Mouse (Mus musculus) intestine, embryonic 14.5 days (tissue): ENCODE results near the gene Olfr159. TPM values are rescaled to one million over a fixed set of nuclear protein-coding genes. Genes with fewer than 3 reads are reported as not detected.
A peak's percentile ranks its signal among the peaks of the same experiment; 100 is the strongest.
"Not testable (repeated sequence)": the region's sequence is repeated elsewhere in the genome, so short reads cannot be mapped to it uniquely, and the experiment has no call there.

Source experiments
- ATAC-seq: fragments of 200-750 bp; cut with Nextera tagmentation; replicated peaks from 2 replicates; pipeline ENCODE4 v1.8.0; 2017; ENCODE audit warnings: low read depth, moderate number of reproducible peaks, moderate TSS enrichment, moderate library complexity; ENCODE audit not compliant: low FRiP score, low TSS enrichment
- DNase-seq: peaks from one replicate; pipeline ENCODE4 v3.0.0-alpha.2; 2018; ENCODE audit warnings: low spot score
- H3K27ac ChIP-seq: fragments of 300-500 bp; sonication (generic); 2 replicates; pipeline ENCODE4 v1.5.1; 2014; ENCODE audit warnings: low read depth, mild to moderate bottlenecking, control low read depth
- H3K27me3 ChIP-seq: fragments of 300-500 bp; sonication (generic); replicated peaks from 2 replicates; pipeline ENCODE4 v1.6.1; 2014; ENCODE audit warnings: low read length, control low read depth; ENCODE audit not compliant: control insufficient read depth, insufficient read depth
- H3K36me3 ChIP-seq: fragments of 300-500 bp; sonication (generic); 2 replicates; pipeline ENCODE4 v1.6.1; 2014; ENCODE audit warnings: low read length, control low read depth; ENCODE audit not compliant: control insufficient read depth, insufficient read depth
- H3K4me1 ChIP-seq: fragments of 300-500 bp; sonication (generic); replicated peaks from 2 replicates; pipeline ENCODE4 v1.6.1; 2014; ENCODE audit warnings: low read length, control low read depth, mixed read lengths; ENCODE audit not compliant: control insufficient read depth, insufficient read depth
- H3K4me2 ChIP-seq: fragments of 300-500 bp; sonication (generic); 2 replicates; pipeline ENCODE4 v1.6.1; 2014; ENCODE audit warnings: low read length
- H3K4me3 ChIP-seq: fragments of 300-500 bp; sonication (generic); 2 replicates; pipeline ENCODE4 v1.5.1; 2014; ENCODE audit warnings: low read depth, low read length, control low read depth, mixed read lengths
- H3K9ac ChIP-seq: fragments of 300-500 bp; sonication (generic); 2 replicates; pipeline ENCODE4 v1.6.1; 2014; ENCODE audit warnings: mild to moderate bottlenecking, low read length
- H3K9me3 ChIP-seq: fragments of 300-500 bp; sonication (generic); 2 replicates; pipeline ENCODE4 v1.6.1; 2016; ENCODE audit warnings: low read length, control low read depth; ENCODE audit not compliant: control insufficient read depth
- WGBS: fragments of 180-500 bp; shearing (Covaris S2); extraction: QIAGEN DNeasy Blood & Tissue Kit; methylation state at CpG from one replicate; pipeline ENCODE4 v1.1.7; 2014; 5-methylcytosine and 5-hydroxymethylcytosine counted together
- polyA plus RNA-seq: library from polyadenylated mRNA; unstranded; fragments of >200 nt; fragmentation: Nextera tagmentation; extraction: Ambion mirVana; gene quantifications from 2 replicates; pipeline ENCODE4 v1.2.1, GENCODE M21; 2014

Gene Olfr159
- not detected in 2 replicates for polyA plus RNA-seq

DNA sequence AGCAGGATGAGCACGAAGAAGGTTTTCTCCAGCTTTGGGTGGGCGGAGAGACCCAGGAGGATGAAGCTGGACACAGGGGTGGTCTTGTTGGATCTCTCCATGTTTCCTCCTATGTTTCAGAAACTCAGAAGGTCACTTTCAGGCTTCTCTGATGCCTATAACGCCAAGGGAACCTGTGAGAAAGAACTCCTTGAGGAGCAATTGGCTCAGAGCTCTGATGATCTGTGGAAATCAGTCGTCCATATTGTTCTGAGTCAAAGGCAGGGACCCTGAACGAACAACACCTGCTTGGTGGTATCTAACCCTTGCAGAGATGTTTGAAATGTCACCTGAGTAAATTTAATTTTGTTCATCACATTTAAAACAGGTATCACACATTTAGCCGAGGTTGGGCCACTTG, at the start of gene Olfr159:
Gene Olfr159 (minus strand): TSS at position 101 of the 400 bp plus-strand sequence.
- Histone ChIP-seq H3K4me1 (no peaks in the 10 kb centered on the region), H3K36me3 (no peaks in the 10 kb centered on the region), H3K9me3 (peaks cover 3% of the 10 kb centered on the region; the same call in 1 of the 2 replicates), H3K9ac (no peak within 1 kb of the TSS), H3K27ac (no peak within 1 kb of the TSS), H3K4me3 (no peak within 1 kb of the TSS), H3K27me3 (no peaks in the 10 kb centered on the region), H3K4me2 (no peak within 1 kb of the TSS)
- WGBS = 80% methylated on average over 6 of the region's 6 CpGs
- DNase-seq (no peak), ATAC-seq (no peak)

DNA sequence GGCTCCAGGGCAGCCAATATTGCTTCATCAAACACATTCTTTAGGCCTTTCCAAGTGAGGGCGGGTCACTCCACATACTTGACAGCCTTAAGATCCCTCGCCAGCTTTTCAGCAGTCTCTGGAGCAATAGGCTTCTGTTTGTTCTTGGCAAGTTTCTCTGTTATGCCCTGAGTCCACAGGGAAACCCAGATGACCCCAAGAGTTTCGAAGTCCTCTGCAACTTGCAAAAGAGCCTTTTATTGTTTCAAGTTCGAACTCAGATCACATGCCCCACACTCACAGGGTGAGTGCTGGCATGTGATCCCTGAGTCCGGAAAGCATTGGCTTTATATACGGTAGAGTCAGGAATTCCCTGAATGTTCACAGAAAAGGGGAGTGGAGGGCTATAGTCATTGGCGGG, 28.1 kb upstream of the Olfr159 start:
- Histone ChIP-seq H3K27me3 (no peaks in the 10 kb centered on the region), H3K4me3 (no peak overlapping the region), H3K9me3 (0 out of 2 replicates have a peak, but pooled peaks cover 6% of the 10 kb centered on the region), H3K4me2 (no peak overlapping the region), H3K27ac (no peak overlapping the region), H3K9ac (no peak overlapping the region), H3K36me3 (no peaks in the 10 kb centered on the region), H3K4me1 (no peaks in the 10 kb centered on the region)
- no peak for ATAC-seq
- 59% methylated on average over 7 of the region's 7 CpGs for WGBS
- no peak for DNase-seq

DNA sequence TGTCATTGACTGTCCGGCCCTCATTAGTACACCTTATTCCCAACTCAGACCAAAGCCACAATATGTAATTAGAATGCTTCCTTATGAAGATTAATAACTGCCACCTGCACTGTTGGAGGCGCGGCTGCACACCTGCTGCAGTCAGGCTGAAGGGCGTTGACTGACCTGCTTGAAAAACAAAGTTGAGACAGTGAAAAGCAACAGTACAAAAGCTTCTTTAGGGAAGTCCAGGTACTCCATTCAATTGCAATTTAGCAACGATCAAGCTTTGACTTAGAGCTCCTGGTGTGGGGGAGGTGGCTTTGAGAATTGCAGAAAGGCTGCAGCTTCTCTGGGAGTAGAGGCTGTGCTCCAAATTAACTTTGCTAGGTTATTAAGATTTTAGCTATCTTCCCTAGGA, 25.0 kb upstream of the Olfr159 start:
- H3K27me3 ChIP-seq, H3K36me3 ChIP-seq, H3K4me2 ChIP-seq, H3K4me3 ChIP-seq, DNase-seq, H3K4me1 ChIP-seq, H3K9ac ChIP-seq, ATAC-seq, H3K9me3 ChIP-seq, H3K27ac ChIP-seq: not testable (repeated sequence)
- WGBS = 85% methylated on average over 5 of the region's 5 CpGs

DNA sequence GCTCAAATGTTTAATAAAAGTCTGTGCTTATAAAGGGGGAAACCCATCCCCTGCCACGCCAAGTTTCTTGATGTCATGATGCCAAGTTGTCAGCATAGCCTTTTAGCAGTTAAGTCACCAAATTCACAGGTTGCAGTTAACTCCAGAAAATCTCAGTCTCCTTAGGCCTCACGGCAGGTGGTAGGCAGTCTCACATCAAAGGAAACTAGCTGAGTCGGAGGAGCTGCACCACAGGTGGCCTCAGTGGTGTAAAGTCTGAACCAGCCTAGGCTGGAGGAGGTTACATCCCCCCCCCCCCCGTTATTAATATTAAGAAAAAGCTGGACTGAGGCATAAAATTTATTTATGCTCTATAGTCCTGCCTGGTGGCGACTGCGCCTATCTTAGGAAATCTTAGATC, 24.5 kb upstream of the Olfr159 start:
- Histone ChIP-seq H3K4me2 (no peak overlapping the region), H3K27me3 (no peaks in the 10 kb centered on the region), H3K4me1 (no peaks in the 10 kb centered on the region), H3K4me3 (no peak overlapping the region), H3K27ac (no peak overlapping the region), H3K36me3 (no peaks in the 10 kb centered on the region), H3K9ac (no peak overlapping the region), H3K9me3 (no peaks in the 10 kb centered on the region)
- 80% methylated on average over 6 of the region's 6 CpGs for WGBS
- ATAC-seq (no peak), DNase-seq (no peak)

DNA sequence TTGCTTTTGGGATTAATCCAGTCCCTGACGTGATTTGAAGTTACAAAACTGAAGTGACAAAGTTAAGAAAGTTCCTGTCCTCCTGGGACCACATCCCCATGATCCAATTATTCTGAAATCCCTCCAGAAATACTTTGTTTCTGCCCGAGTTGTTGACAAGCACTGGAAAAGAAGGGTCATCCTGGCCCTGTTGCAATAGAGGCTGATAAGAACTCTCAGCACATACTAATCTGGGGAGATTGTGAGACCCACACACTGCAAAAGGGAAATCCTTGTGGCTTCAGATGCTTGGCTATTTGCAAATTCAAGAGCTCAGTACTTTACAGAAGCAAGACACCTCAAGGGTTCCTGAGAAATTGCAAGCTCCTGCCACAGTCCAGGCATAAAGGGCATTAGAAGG, 1.5 kb upstream of the Olfr159 start:
- 54% methylated on average over 2 of the region's 2 CpGs for WGBS
- H3K9me3 ChIP-seq = peaks cover 3% of the 10 kb centered on the region; the same call in 1 of the 2 replicates
- no peak overlapping the region for H3K4me3 ChIP-seq
- ATAC-seq (no peak), DNase-seq (no peak)
- H3K4me1 ChIP-seq = no peaks in the 10 kb centered on the region
- H3K36me3 ChIP-seq = no peaks in the 10 kb centered on the region
- H3K27me3 ChIP-seq = no peaks in the 10 kb centered on the region
- H3K27ac ChIP-seq = no peak overlapping the region
- no peak overlapping the region for H3K9ac ChIP-seq
- H3K4me2 ChIP-seq = no peak overlapping the region

DNA sequence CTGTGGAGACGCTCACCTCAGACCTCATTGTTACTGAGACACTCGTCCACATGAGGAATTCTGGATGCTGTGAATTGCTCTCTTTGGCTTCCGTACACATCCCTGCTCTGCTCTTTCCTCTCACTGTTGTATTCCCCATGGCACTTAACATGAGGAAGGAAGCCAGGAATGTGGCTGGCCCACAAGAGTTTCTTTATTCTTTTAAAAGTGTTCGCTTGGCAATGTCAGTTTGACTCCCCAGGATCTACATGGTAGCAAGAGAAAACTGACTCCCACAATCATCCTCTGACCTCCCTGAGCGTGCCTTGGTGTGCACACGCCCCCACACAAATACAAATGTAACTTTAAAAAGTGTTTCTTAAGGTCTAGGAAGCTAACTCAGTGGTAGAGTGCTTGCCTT, 817 bp upstream of the Olfr159 start:
- no peaks in the 10 kb centered on the region for H3K4me1 ChIP-seq
- no peak overlapping the region for H3K4me2 ChIP-seq
- ATAC-seq (no peak), DNase-seq (no peak)
- H3K27ac ChIP-seq = no peak overlapping the region
- H3K9me3 ChIP-seq = peaks cover 3% of the 10 kb centered on the region; the same call in 1 of the 2 replicates
- 57% methylated on average over 6 of the region's 6 CpGs for WGBS
- H3K4me3 ChIP-seq = no peak overlapping the region
- no peaks in the 10 kb centered on the region for H3K27me3 ChIP-seq
- no peaks in the 10 kb centered on the region for H3K36me3 ChIP-seq
- H3K9ac ChIP-seq = no peak overlapping the region

DNA sequence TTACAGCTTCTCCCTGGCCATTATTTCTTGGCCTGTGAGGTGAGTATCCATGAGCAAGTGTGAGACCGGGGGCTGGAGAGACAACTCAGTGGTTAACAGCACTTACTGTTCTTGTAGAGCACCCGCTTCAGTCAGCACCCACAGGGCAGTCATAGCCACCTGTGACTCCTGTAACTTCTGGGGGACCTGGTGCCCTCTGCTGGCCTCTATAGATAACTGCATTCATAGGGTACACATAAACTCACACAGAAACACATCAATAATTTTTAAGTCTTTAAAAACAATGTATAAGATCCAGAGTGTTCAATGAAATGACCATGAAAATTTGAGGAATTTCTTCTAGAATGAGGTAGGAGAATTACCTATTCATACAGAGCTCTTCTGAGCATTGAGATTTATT, 1.4 kb downstream of the Olfr159 start:
- 91% methylated on average over 2 of the region's 2 CpGs for WGBS
- Histone ChIP-seq H3K9me3 (peaks cover 3% of the 10 kb centered on the region; the same call in 1 of the 2 replicates), H3K4me3 (no peak overlapping the region), H3K27ac (no peak overlapping the region), H3K36me3 (no peaks in the 10 kb centered on the region), H3K9ac (no peak overlapping the region), H3K4me1 (no peaks in the 10 kb centered on the region), H3K4me2 (no peak overlapping the region), H3K27me3 (no peaks in the 10 kb centered on the region)
- no peak for ATAC-seq
- no peak for DNase-seq

DNA sequence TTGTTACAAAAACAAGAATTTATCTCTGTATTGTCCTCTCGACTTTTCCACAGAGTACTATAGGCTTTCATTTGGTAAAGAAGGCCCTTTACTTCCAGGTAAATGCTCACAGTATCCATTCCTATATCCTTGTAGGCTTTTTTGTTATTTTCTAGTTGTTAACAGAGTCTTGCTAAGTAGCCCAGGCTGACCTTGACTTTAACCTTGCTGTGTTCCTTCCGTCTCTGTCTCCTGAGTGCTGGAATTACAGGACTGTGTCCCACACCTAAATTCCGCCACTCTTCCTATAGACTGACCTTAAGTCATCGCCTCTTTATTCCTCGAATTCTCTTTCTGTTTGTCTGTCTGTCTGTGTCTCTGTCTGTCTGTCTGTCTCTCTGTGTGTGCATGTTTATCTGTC, 2.5 kb downstream of the Olfr159 start:
- no peaks in the 10 kb centered on the region for H3K4me1 ChIP-seq
- no peaks in the 10 kb centered on the region for H3K27me3 ChIP-seq
- H3K27ac ChIP-seq = no peak overlapping the region
- no peak overlapping the region for H3K9ac ChIP-seq
- no peak for DNase-seq
- H3K4me3 ChIP-seq = no peak overlapping the region
- H3K9me3 ChIP-seq = peaks cover 3% of the 10 kb centered on the region; the same call in 1 of the 2 replicates
- 86% methylated on average over 5 of the region's 5 CpGs for WGBS
- ATAC-seq = no peak
- H3K36me3 ChIP-seq = no peaks in the 10 kb centered on the region
- no peak overlapping the region for H3K4me2 ChIP-seq

DNA sequence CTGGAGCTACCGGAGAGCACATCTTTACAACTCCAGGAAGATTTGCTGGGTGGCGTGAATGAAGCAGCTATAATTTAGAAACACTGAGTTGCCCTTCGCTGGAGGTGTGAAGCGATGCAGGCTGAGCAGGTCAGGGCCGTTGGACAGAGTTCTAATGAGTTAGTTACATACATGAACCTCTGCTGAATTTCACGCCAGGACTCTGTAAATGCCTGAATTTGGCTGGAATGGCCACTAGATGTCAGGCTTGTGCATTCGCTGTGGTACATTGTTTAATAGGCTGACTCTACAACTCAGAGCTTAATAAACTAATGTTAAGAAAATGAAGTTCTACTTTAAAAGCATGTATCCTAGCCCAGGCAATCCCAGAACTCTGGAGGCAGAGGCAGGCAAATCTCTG, 7.4 kb downstream of the Olfr159 start:
- Histone ChIP-seq H3K9me3 (no peaks in the 10 kb centered on the region), H3K4me1 (no peaks in the 10 kb centered on the region), H3K4me2 (no peak overlapping the region), H3K4me3 (no peak overlapping the region), H3K27me3 (no peaks in the 10 kb centered on the region), H3K27ac (no peak overlapping the region), H3K9ac (no peak overlapping the region), H3K36me3 (no peaks in the 10 kb centered on the region)
- 23% methylated on average over 7 of the region's 7 CpGs for WGBS
- peak; percentile 77 for DNase-seq
- no peak for ATAC-seq
